Mouse (Mus musculus) ES-Bruce4 (cell line): ENCODE measurements at regions not wholly inside any gene's neighbourhood (a gene's known extent, or its start where the extent isn't known, plus 50 kb on each side); places are given as distances from the start of the nearest gene placed in this dataset.
A peak's percentile ranks its signal among the peaks of the same experiment; 100 is the strongest.

Source experiments
- H3K27ac ChIP-seq: 2 replicates; pipeline ENCODE4 v1.5.1; 2012; ENCODE audit warnings: low read length, inconsistent platforms; ENCODE audit not compliant: insufficient read depth
- H3K27me3 ChIP-seq: 2 replicates; pipeline ENCODE4 v1.6.1; 2012; ENCODE audit warnings: mild to moderate bottlenecking, low read length, inconsistent platforms; ENCODE audit not compliant: control insufficient read depth, poor library complexity, insufficient read depth, severe bottlenecking
- H3K36me3 ChIP-seq: 2 replicates; pipeline ENCODE4 v1.6.1; 2012; ENCODE audit warnings: inconsistent platforms, mild to moderate bottlenecking, low read length, moderate library complexity; ENCODE audit not compliant: control insufficient read depth, poor library complexity, insufficient read depth, severe bottlenecking
- H3K4me1 ChIP-seq: one replicate; pipeline ENCODE4 v1.8.1; 2011; ENCODE audit warnings: low read length; ENCODE audit not compliant: control insufficient read depth, insufficient read depth
- H3K4me3 ChIP-seq: 2 replicates; pipeline ENCODE4 v1.5.1; 2011; ENCODE audit warnings: low read depth, mild to moderate bottlenecking, low read length
- H3K9ac ChIP-seq: 2 replicates; pipeline ENCODE4 v1.6.1; 2012; ENCODE audit warnings: low read depth, mild to moderate bottlenecking, inconsistent platforms; ENCODE audit not compliant: poor library complexity, severe bottlenecking
- H3K9me3 ChIP-seq: replicated peaks from 2 replicates; pipeline ENCODE4 v1.6.1; 2012; ENCODE audit warnings: mild to moderate bottlenecking, low read length, inconsistent platforms; ENCODE audit not compliant: control insufficient read depth, poor library complexity, insufficient read depth, severe bottlenecking
- CTCF ChIP-seq: IDR thresholded peaks from one replicate; pipeline ENCODE4 v1.8.1; 2011; ENCODE audit warnings: low read depth, low read length
- EP300 ChIP-seq: IDR thresholded peaks from 2 replicates; pipeline ENCODE4 v1.6.1; 2011; ENCODE audit warnings: low read depth, low read length; ENCODE audit not compliant: insufficient read depth
- POLR2A ChIP-seq: IDR thresholded peaks from one replicate; pipeline ENCODE4 v1.8.1; 2011; ENCODE audit warnings: low read length; ENCODE audit not compliant: insufficient read depth

GRCm38 (mm10) chr14:31929161-31929707 lies 98.8 kb upstream of the Ankrd28 start:
- no peak overlapping the region for H3K9ac ChIP-seq
- H3K4me3 ChIP-seq, result no peak overlapping the region
- no peaks in the 10 kb centered on the region for H3K4me1 ChIP-seq
- H3K27me3 ChIP-seq, result no peaks in the 10 kb centered on the region
- peaks cover 5% of the 10 kb centered on the region; the same call in 1 of the 2 replicates for H3K9me3 ChIP-seq
- no peak overlapping the region for H3K27ac ChIP-seq
- TF ChIP-seq POLR2A, result no peak
- no peak for TF ChIP-seq CTCF
- no peak for TF ChIP-seq EP300
- no peaks in the 10 kb centered on the region for H3K36me3 ChIP-seq

- Histone ChIP-seq H3K27ac (no peak overlapping the region), H3K4me1 (no peaks in the 10 kb centered on the region), H3K36me3 (no peaks in the 10 kb centered on the region), H3K9me3 (no peaks in the 10 kb centered on the region), H3K9ac (no peak overlapping the region), H3K27me3 (no peaks in the 10 kb centered on the region), H3K4me3 (no peak overlapping the region)
- TF ChIP-seq CTCF (no peak), POLR2A (no peak), EP300 (no peak)
Measured at GRCm38 (mm10) chr14:31930367-31930766, 98.4 kb upstream of the Galnt15 start.

GRCm38 (mm10) chr14:31931971-31932370 lies 96.8 kb upstream of the Galnt15 start:
- Histone ChIP-seq H3K27me3 (no peaks in the 10 kb centered on the region), H3K4me1 (no peaks in the 10 kb centered on the region), H3K36me3 (no peaks in the 10 kb centered on the region), H3K9ac (no peak overlapping the region), H3K9me3 (no peaks in the 10 kb centered on the region), H3K4me3 (no peak overlapping the region), H3K27ac (no peak overlapping the region)
- TF ChIP-seq POLR2A, result no peak
- TF ChIP-seq CTCF, result no peak
- TF ChIP-seq EP300, result no peak

- Histone ChIP-seq H3K4me1 (no peaks in the 10 kb centered on the region), H3K9ac (no peak overlapping the region), H3K4me3 (no peak overlapping the region), H3K36me3 (no peaks in the 10 kb centered on the region), H3K27me3 (no peaks in the 10 kb centered on the region), H3K9me3 (peaks cover 4% of the 10 kb centered on the region; the same call in 1 of the 2 replicates), H3K27ac (no peak overlapping the region)
- TF ChIP-seq EP300, result no peak
Measured at GRCm38 (mm10) chr14:31933441-31933840, 95.3 kb upstream of the Galnt15 start.

- Histone ChIP-seq H3K9me3 (peaks cover 4% of the 10 kb centered on the region; the same call in 1 of the 2 replicates), H3K27me3 (no peaks in the 10 kb centered on the region), H3K4me1 (no peaks in the 10 kb centered on the region), H3K4me3 (peak overlapping the region; percentile 24; the same call in 1 of the 2 replicates), H3K27ac (no peak overlapping the region), H3K36me3 (no peaks in the 10 kb centered on the region), H3K9ac (no peak overlapping the region)
- TF ChIP-seq POLR2A (no peak), EP300 (no peak), CTCF (no peak)
Measured at GRCm38 (mm10) chr14:31933841-31934271, 94.9 kb upstream of the Galnt15 start.

GRCm38 (mm10) chr14:31934321-31934720 lies 94.5 kb upstream of the Galnt15 start:
- Histone ChIP-seq H3K27ac (0 out of 2 replicates have a peak overlapping the region, but pooled peaks have one; percentile 18), H3K4me3 (peak overlapping the region; percentile 24), H3K4me1 (no peaks in the 10 kb centered on the region), H3K9me3 (peaks cover 4% of the 10 kb centered on the region; the same call in 1 of the 2 replicates), H3K9ac (no peak overlapping the region), H3K36me3 (no peaks in the 10 kb centered on the region), H3K27me3 (no peaks in the 10 kb centered on the region)
- TF ChIP-seq EP300 (0 out of 2 replicates have a peak, but pooled peaks have one; percentile 8), POLR2A (no peak), CTCF (no peak)
